Mouse (Mus musculus) liver, adult 2 months (tissue): Measurements from ENCODE around the gene Gucy2g. TPM values are rescaled to one million over a fixed set of nuclear protein-coding genes. Genes with fewer than 3 reads are reported as not detected.

Experiments used
- DNase-seq: peaks from one replicate; pipeline ENCODE4 v3.0.0-alpha.2; 2011; ENCODE audit warnings: low read depth, low spot score; ENCODE audit errors: extremely low read depth
- H3K27ac ChIP-seq: fragments of 200-500 bp; replicated peaks from 2 replicates; pipeline ENCODE4 v1.5.1; 2012; ENCODE audit warnings: low read depth, mild to moderate bottlenecking, control low read depth, inconsistent platforms, low read length; ENCODE audit not compliant: insufficient read depth
- H3K27me3 ChIP-seq: fragments of 200-500 bp; 2 replicates; pipeline ENCODE4 v1.6.1; 2012; ENCODE audit warnings: mild to moderate bottlenecking, moderate library complexity, low read length, inconsistent platforms; ENCODE audit not compliant: control insufficient read depth, insufficient read depth
- H3K36me3 ChIP-seq: fragments of 200-500 bp; 2 replicates; pipeline ENCODE4 v1.6.1; 2012; ENCODE audit warnings: low read length, inconsistent platforms; ENCODE audit not compliant: control insufficient read depth, insufficient read depth
- H3K4me1 ChIP-seq: fragments of 200-500 bp; 2 replicates; pipeline ENCODE4 v1.6.1; 2011; ENCODE audit warnings: low read length; ENCODE audit not compliant: control insufficient read depth, insufficient read depth
- H3K4me3 ChIP-seq: fragments of 200-500 bp; 2 replicates; pipeline ENCODE4 v1.5.1; 2011; ENCODE audit warnings: low read depth, mild to moderate bottlenecking, control low read depth, low read length, moderate library complexity; ENCODE audit not compliant: insufficient read depth
- H3K79me2 ChIP-seq: fragments of 200-500 bp; 2 replicates; pipeline ENCODE4 v1.6.1; 2012; ENCODE audit warnings: inconsistent platforms, mild to moderate bottlenecking, low read length, moderate library complexity; ENCODE audit not compliant: control insufficient read depth, insufficient read depth
- H3K9ac ChIP-seq: fragments of 200-500 bp; 2 replicates; pipeline ENCODE4 v1.6.1; 2012; ENCODE audit warnings: low read depth, mild to moderate bottlenecking, control low read depth, inconsistent platforms, low read length
- CTCF ChIP-seq: fragments of 200-500 bp; IDR thresholded peaks from 2 replicates; pipeline ENCODE4 v1.5.1; 2011; ENCODE audit warnings: low read depth, low read length, control low read depth
- POLR2A ChIP-seq: fragments of 200-500 bp; IDR thresholded peaks from 2 replicates; pipeline ENCODE4 v1.6.1; 2011; ENCODE audit warnings: low read length, control low read depth; ENCODE audit not compliant: insufficient read depth; ENCODE audit errors: extremely low read depth
- WGBS: fragments of 180-500 bp; shearing (Covaris S2); methylation state at CpG from one replicate; pipeline ENCODE4 v1.1.7; 2018; 5-methylcytosine and 5-hydroxymethylcytosine counted together
- polyA plus RNA-seq: library from polyadenylated mRNA; depleted of rRNA; stranded (reverse); fragments of >200 nt; gene quantifications from 2 replicates; pipeline ENCODE4 v1.2.3, GENCODE M21; 2012
- total RNA-seq: library from RNA; depleted of rRNA; stranded (reverse); fragments of >200 nt; gene quantifications from 2 replicates; pipeline ENCODE4 v1.2.3, GENCODE M21; 2014

Gene Gucy2g
- total and polyA plus RNA-seq, 2 experiments: 0.04 TPM; not detected in 1

GRCm38 (mm10) chr19:55218741-55219221 lies 22.3 kb downstream of the Gucy2g start:
- TF ChIP-seq CTCF (no peak), POLR2A (no peak)
- Histone ChIP-seq H3K79me2 (no peaks in the 10 kb centered on the region), H3K4me3 (no peak overlapping the region), H3K36me3 (no peaks in the 10 kb centered on the region), H3K9ac (peak overlapping the region; percentile 25; the same call in 1 of the 2 replicates), H3K27me3 (no peaks in the 10 kb centered on the region), H3K27ac (no peak overlapping the region), H3K4me1 (no peaks in the 10 kb centered on the region)
- no peak for DNase-seq
- WGBS: 30% methylated on average over 12 of the region's 12 CpGs

GRCm38 (mm10) chr19:55218192-55218739 lies 22.8 kb downstream of the Gucy2g start:
- Histone ChIP-seq H3K79me2 (no peaks in the 10 kb centered on the region), H3K27me3 (no peaks in the 10 kb centered on the region), H3K27ac (no peak overlapping the region), H3K9ac (peak overlapping the region; percentile 53), H3K4me1 (no peaks in the 10 kb centered on the region), H3K4me3 (peak overlapping the region; percentile 29), H3K36me3 (no peaks in the 10 kb centered on the region)
- peak; percentile 54 for DNase-seq
- 4% methylated on average over 20 of the region's 20 CpGs for WGBS
- TF ChIP-seq POLR2A (no peak), CTCF (peak; percentile 88)

GRCm38 (mm10) chr19:55217365-55217764 lies 23.7 kb downstream of the Gucy2g start:
- no peaks in the 10 kb centered on the region for H3K79me2 ChIP-seq
- no peaks in the 10 kb centered on the region for H3K4me1 ChIP-seq
- no peaks in the 10 kb centered on the region for H3K36me3 ChIP-seq
- no peak for TF ChIP-seq POLR2A
- no peak for TF ChIP-seq CTCF
- no peak for DNase-seq
- no peak overlapping the region for H3K4me3 ChIP-seq
- no peak overlapping the region for H3K27ac ChIP-seq
- 86% methylated on average over 9 of the region's 9 CpGs for WGBS
- H3K27me3 ChIP-seq: no peaks in the 10 kb centered on the region
- no peak overlapping the region for H3K9ac ChIP-seq

DNA sequence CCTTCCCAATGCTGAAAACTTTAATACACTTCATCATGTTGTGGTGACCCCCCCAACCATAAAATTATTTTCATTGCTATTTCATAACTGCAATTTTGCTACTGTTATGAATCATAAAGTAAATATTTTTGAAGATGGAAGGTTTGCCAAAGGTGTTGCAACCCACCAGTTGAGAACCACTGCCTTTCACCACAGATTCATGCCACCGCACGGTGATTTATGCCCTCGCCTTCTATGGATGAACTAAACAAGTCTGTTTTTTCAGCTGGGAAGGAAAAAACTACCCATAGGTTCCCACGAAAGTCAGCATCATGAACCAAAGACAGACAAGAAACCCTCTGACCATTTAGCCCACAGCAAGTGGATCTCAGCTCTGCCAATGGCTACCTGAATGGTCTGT lies 24.2 kb downstream of the Gucy2g start:
- no peak for TF ChIP-seq CTCF
- no peak for TF ChIP-seq POLR2A
- H3K27ac ChIP-seq: no peak overlapping the region
- H3K9ac ChIP-seq: no peak overlapping the region
- WGBS: 90% methylated on average over 4 of the region's 4 CpGs
- H3K36me3 ChIP-seq: no peaks in the 10 kb centered on the region
- DNase-seq: no peak
- no peak overlapping the region for H3K4me3 ChIP-seq
- no peaks in the 10 kb centered on the region for H3K27me3 ChIP-seq
- H3K4me1 ChIP-seq: no peaks in the 10 kb centered on the region
- H3K79me2 ChIP-seq: no peaks in the 10 kb centered on the region

DNA sequence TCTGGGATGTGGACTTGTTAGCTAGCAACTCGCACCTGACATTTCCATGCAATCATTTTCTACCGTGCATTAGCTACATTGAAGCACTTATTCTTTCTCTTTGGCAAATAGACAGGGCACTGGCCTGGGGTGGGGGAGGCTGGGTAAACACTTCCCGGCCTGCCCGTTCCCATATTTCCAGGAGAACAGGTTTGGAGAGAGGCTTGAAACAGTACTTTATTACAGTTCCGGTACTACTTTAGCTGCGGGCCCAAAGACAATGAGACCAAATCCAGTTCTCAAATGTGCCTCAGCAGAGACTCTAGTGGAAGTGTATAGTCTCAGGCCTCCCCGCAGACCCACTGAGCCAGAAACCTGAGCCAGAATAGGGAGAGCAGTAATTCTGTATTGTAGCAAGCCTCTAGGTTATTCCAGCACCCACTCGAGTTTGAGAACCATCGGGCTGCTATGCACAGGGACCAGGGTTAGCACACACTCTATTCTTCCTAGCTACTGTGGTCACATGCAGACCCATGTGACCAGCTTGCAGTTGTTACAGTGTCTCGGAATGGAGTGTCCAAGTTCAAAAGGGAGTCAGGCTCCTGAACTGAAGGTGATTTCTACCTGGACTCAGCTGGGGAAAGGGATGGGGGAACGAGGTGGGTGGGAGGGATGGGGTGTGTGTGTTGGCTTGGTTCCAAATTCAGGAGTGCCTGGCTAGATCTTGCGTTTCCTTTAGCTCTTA lies 27.3 kb downstream of the Gucy2g start:
- H3K4me3 ChIP-seq: no peak overlapping the region
- no peaks in the 10 kb centered on the region for H3K36me3 ChIP-seq
- no peaks in the 10 kb centered on the region for H3K27me3 ChIP-seq
- DNase-seq: no peak
- TF ChIP-seq POLR2A (no peak), CTCF (no peak)
- H3K79me2 ChIP-seq: no peaks in the 10 kb centered on the region
- H3K9ac ChIP-seq: no peak overlapping the region
- no peaks in the 10 kb centered on the region for H3K4me1 ChIP-seq
- WGBS: 68% methylated on average over 12 of the region's 12 CpGs
- no peak overlapping the region for H3K27ac ChIP-seq

DNA sequence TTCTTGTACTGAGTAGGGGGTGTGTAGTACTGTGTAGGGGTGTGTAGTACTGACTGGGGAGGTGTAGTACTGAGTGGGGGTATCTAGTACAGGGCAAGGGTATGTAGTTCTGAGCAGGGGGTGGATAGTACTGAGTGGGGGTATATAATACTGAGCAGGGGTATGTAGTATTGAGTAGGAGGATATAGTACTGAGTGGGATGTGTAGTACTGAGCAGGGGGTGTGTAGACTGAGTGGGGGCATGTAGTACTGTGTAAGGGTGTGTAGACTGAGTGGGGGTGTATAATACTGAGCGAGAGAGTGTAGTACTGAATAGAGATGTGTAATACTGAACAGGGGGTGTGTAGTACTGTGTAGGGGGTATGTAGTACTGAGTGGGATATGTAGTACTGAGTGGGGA lies 29.3 kb downstream of the Gucy2g start:
- Histone ChIP-seq H3K27ac (no peak overlapping the region), H3K9ac (no peak overlapping the region), H3K79me2 (no peaks in the 10 kb centered on the region), H3K36me3 (no peaks in the 10 kb centered on the region), H3K4me3 (no peak overlapping the region), H3K4me1 (no peaks in the 10 kb centered on the region), H3K27me3 (no peaks in the 10 kb centered on the region)
- WGBS: 84% methylated on average over 1 of the region's 1 CpGs
- TF ChIP-seq POLR2A (no peak), CTCF (no peak)
- no peak for DNase-seq
